In the genomic region with DNA sequence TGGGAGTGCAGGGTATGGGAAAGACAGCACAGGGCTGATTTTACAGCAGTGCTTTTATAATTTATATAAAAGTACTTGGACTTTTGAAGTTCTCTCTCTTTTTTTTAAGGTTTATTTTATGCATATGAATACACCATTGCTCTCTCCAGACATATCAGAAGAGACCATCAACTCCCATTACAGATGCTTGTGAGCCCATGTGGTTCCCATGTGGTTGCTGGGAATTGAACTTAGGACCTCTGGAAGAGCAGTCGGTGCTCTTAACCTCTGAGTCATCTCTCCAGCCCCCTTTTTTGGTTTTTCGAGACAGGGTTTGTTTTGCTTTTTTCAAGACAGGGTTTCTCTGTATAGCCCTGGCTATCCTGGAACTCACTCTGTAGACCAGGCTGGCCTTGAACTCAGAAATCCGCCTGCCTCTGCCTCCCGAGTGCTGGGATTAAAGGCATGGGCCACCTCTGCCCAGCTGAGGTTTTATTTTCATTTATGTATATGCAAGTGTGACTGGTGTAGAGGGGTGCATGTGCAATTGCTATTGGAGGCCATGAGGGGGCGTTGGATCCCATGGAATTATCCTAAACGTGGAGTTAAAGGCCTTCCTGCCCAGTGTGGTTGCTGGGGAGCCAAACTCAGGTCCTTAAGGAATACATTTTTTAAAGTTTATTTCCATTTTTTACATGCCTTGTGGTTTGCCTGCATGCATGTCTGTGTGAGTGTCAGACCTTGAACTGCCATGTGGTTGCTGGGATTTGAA, we compare ENCODE assay signal across 8 mouse cellular contexts. TPM values are rescaled to one million over a fixed set of nuclear protein-coding genes. Genes with fewer than 3 reads are reported as not detected.
DNase-seq lines count a peak whose midpoint lies in the region; ATAC-seq lines count a peak whose summit lies in the region.

No protein-coding gene starts in this region.

- ATAC-seq in heart, embryonic 12.5 days (ENCODE audit: insufficient number of reproducible peaks, low FRiP score), result no peak
- no peak for ATAC-seq in hindbrain, embryonic 11.5 days (ENCODE audit: low FRiP score)
- no peak for ATAC-seq in inflammation-experienced regulatory T-cells, adult 6 months
- no peak for ATAC-seq in activated CD4-positive, CD25-positive, alpha-beta regulatory T cell, adult 4 months

- no peaks in the 10 kb centered on the region for H3K27me3 ChIP-seq in heart, embryonic 12.5 days (replicated peaks)
- H3K27me3 ChIP-seq in hindbrain, embryonic 11.5 days (ENCODE audit: control insufficient read depth, insufficient read depth, low read length), result no peaks in the 10 kb centered on the region
- H3K27me3 ChIP-seq in midbrain, embryonic 10.5 days (ENCODE audit: low read depth, poor library complexity, severe bottlenecking), result no peaks in the 10 kb centered on the region

- WGBS in heart, embryonic 12.5 days, result 64% methylated on average over 6 of the region's 6 CpGs
- WGBS in hindbrain, embryonic 11.5 days, result 76% methylated on average over 6 of the region's 6 CpGs
- WGBS in midbrain, embryonic 10.5 days, result 70% methylated on average over 6 of the region's 6 CpGs

- H3K4me1 ChIP-seq in heart, embryonic 12.5 days (replicated peaks), result peaks cover 16% of the 10 kb centered on the region
- no peaks in the 10 kb centered on the region; the same call in 1 of the 2 replicates for H3K4me1 ChIP-seq in hindbrain, embryonic 11.5 days (replicated peaks; ENCODE audit: control insufficient read depth, insufficient read depth, low read length)
- peaks cover 27% of the 10 kb centered on the region for H3K4me1 ChIP-seq in midbrain, embryonic 10.5 days

- H3K9me3 ChIP-seq in heart, embryonic 12.5 days (replicated peaks), result no peaks in the 10 kb centered on the region
- H3K9me3 ChIP-seq in hindbrain, embryonic 11.5 days (ENCODE audit: control insufficient read depth, low read length), result no peaks in the 10 kb centered on the region
- H3K9me3 ChIP-seq in midbrain, embryonic 10.5 days (replicated peaks), result no peaks in the 10 kb centered on the region

- DNase-seq in heart, postnatal 10 days, result no peak
- DNase-seq in ES-CJ7 (ENCODE audit: low read depth, low spot score), result peak; percentile 48
- peak; percentile 14 for DNase-seq in hindbrain, embryonic 11.5 days (ENCODE audit: low spot score)
- no peak for DNase-seq in midbrain, embryonic 10.5 days (ENCODE audit: low spot score)
- no peak for DNase-seq in gastrocnemius, postnatal 14 days

- H3K4me2 ChIP-seq in heart, embryonic 12.5 days, result peak overlapping the region; percentile 92
- H3K4me2 ChIP-seq in hindbrain, embryonic 11.5 days (replicated peaks; ENCODE audit: low read depth, low read length), result peak overlapping the region; percentile 92

- no peak overlapping the region for H3K27ac ChIP-seq in heart, embryonic 12.5 days (ENCODE audit: poor library complexity, severe bottlenecking)
- no peak overlapping the region for H3K27ac ChIP-seq in hindbrain, embryonic 11.5 days (ENCODE audit: low read depth, low read length)
- H3K27ac ChIP-seq in midbrain, embryonic 10.5 days (replicated peaks), result peak overlapping the region; percentile 94; the same call in 1 of the 2 replicates

- peaks cover 48% of the 10 kb centered on the region for H3K36me3 ChIP-seq in heart, embryonic 12.5 days
- H3K36me3 ChIP-seq in hindbrain, embryonic 11.5 days (ENCODE audit: control insufficient read depth, insufficient read depth, low read length), result no peaks in the 10 kb centered on the region
- H3K36me3 ChIP-seq in midbrain, embryonic 10.5 days, result peaks cover 54% of the 10 kb centered on the region

- peak overlapping the region; percentile 92 for H3K9ac ChIP-seq in heart, embryonic 12.5 days
- H3K9ac ChIP-seq in hindbrain, embryonic 11.5 days (ENCODE audit: low read depth, low read length), result peak overlapping the region; percentile 93; the same call in 1 of the 2 replicates

- intact Hi-C loops in heart, postnatal 10 days (cut with DNase I), result no loop called here
- intact Hi-C loops in gastrocnemius, postnatal 14 days (cut with DNase I; ENCODE audit: low total_unique reads), result no loop called here

- H3K4me3 ChIP-seq in heart, embryonic 12.5 days, result peak overlapping the region; percentile 82
- H3K4me3 ChIP-seq in hindbrain, embryonic 11.5 days (ENCODE audit: low read depth, low read length), result peak overlapping the region; percentile 91
- peak overlapping the region; percentile 94 for H3K4me3 ChIP-seq in midbrain, embryonic 10.5 days

RNA-seq across cellular contexts. Expression of a gene that starts 1.1 kb away (rescaled TPM):
- 24.1 and 24.7 TPM in 2 replicates for polyA plus RNA-seq in heart, embryonic 12.5 days (2016; fragmentation: Nextera tagmentation; extraction: Ambion mirVana)
- 1 to 10 TPM; 6.4 to 7.9 TPM for total RNA-seq in heart, postnatal 10 days (2021)
- polyA plus RNA-seq in hindbrain, embryonic 11.5 days (2014; fragmentation: Nextera tagmentation; extraction: Ambion mirVana), result 25.0 and 30.0 TPM in 2 replicates
- 38.9 and 41.8 TPM in 2 replicates for polyA plus RNA-seq in midbrain, embryonic 10.5 days (2016; fragmentation: Nextera tagmentation; extraction: Ambion mirVana)
- total RNA-seq in gastrocnemius, postnatal 14 days (2021), result 1 to 10 TPM; 4.3 to 5.3 TPM
- polyA plus RNA-seq in inflammation-experienced regulatory T-cells, adult 6 months (2017; shearing (Covaris generic)), result 10 to 100 TPM; 17.8 to 26.0 (median 17.9) TPM
- polyA plus RNA-seq in activated CD4-positive, CD25-positive, alpha-beta regulatory T cell, adult 4 months (2017; shearing (Covaris generic)), result 10 to 100 TPM; 15.6 to 22.7 TPM

RNA-seq across cellular contexts. Expression of a gene that starts 1.2 kb away (rescaled TPM):
- 14.9 and 15.2 TPM in 2 replicates for polyA plus RNA-seq in heart, embryonic 12.5 days (2016; fragmentation: Nextera tagmentation; extraction: Ambion mirVana)
- total RNA-seq in heart, postnatal 10 days (2021), result 10 to 100 TPM; 33.5 to 35.2 TPM
- polyA plus RNA-seq in hindbrain, embryonic 11.5 days (2014; fragmentation: Nextera tagmentation; extraction: Ambion mirVana), result 11.9 and 13.1 TPM in 2 replicates
- polyA plus RNA-seq in midbrain, embryonic 10.5 days (2016; fragmentation: Nextera tagmentation; extraction: Ambion mirVana), result 9.0 and 11.8 TPM in 2 replicates
- total RNA-seq in gastrocnemius, postnatal 14 days (2021), result 10 to 100 TPM; 26.5 to 29.0 TPM
- polyA plus RNA-seq in inflammation-experienced regulatory T-cells, adult 6 months (2017; shearing (Covaris generic)), result 1 to 10 TPM; 4.8 to 6.8 (median 5.1) TPM
- 1 to 10 TPM; 7.5 to 8.5 TPM for polyA plus RNA-seq in activated CD4-positive, CD25-positive, alpha-beta regulatory T cell, adult 4 months (2017; shearing (Covaris generic))

RNA-seq across cellular contexts. Expression of a gene that starts 5.7 kb away (rescaled TPM):
- 0.10 and 0.13 TPM in 2 replicates for polyA plus RNA-seq in heart, embryonic 12.5 days (2016; fragmentation: Nextera tagmentation; extraction: Ambion mirVana)
- total RNA-seq in heart, postnatal 10 days (2021), result under 1 TPM in 1 of 2 experiments, not detected in 1; 0.32 TPM
- polyA plus RNA-seq in hindbrain, embryonic 11.5 days (2014; fragmentation: Nextera tagmentation; extraction: Ambion mirVana), result 0.18 and 0.26 TPM in 2 replicates
- 0.20 and 0.53 TPM in 2 replicates for polyA plus RNA-seq in midbrain, embryonic 10.5 days (2016; fragmentation: Nextera tagmentation; extraction: Ambion mirVana)
- under 1 TPM; 0.16 to 0.35 TPM for total RNA-seq in gastrocnemius, postnatal 14 days (2021)
- polyA plus RNA-seq in inflammation-experienced regulatory T-cells, adult 6 months (2017; shearing (Covaris generic)), result under 1 TPM in 2 of 3 experiments, not detected in 1; 0.15 to 0.56 TPM
- polyA plus RNA-seq in activated CD4-positive, CD25-positive, alpha-beta regulatory T cell, adult 4 months (2017; shearing (Covaris generic)), result under 1 TPM in 1 of 2 experiments, not detected in 1; 0.38 TPM

RNA-seq across cellular contexts. Expression of a gene that starts 8.4 kb away (rescaled TPM):
- 35.9 and 41.6 TPM in 2 replicates for polyA plus RNA-seq in heart, embryonic 12.5 days (2016; fragmentation: Nextera tagmentation; extraction: Ambion mirVana)
- total RNA-seq in heart, postnatal 10 days (2021), result 10 to 100 TPM; 13.6 to 16.5 TPM
- 54.8 and 58.2 TPM in 2 replicates for polyA plus RNA-seq in hindbrain, embryonic 11.5 days (2014; fragmentation: Nextera tagmentation; extraction: Ambion mirVana)
- 61.8 and 64.0 TPM in 2 replicates for polyA plus RNA-seq in midbrain, embryonic 10.5 days (2016; fragmentation: Nextera tagmentation; extraction: Ambion mirVana)
- 10 to 100 TPM; 11.4 to 11.8 TPM for total RNA-seq in gastrocnemius, postnatal 14 days (2021)
- polyA plus RNA-seq in inflammation-experienced regulatory T-cells, adult 6 months (2017; shearing (Covaris generic)), result 10 to 100 TPM; 28.8 to 39.7 (median 33.1) TPM
- 10 to 100 TPM; 24.4 to 30.8 TPM for polyA plus RNA-seq in activated CD4-positive, CD25-positive, alpha-beta regulatory T cell, adult 4 months (2017; shearing (Covaris generic))

RNA-seq across cellular contexts. Expression of a gene that starts 16.6 kb away (rescaled TPM):
- not detected in 2 replicates for polyA plus RNA-seq in heart, embryonic 12.5 days (2016; fragmentation: Nextera tagmentation; extraction: Ambion mirVana)
- total RNA-seq in heart, postnatal 10 days (2021), result 1 to 10 TPM in 1 of 2 experiments, under 1 TPM in 1; 0.24 to 2.3 TPM
- not detected in 2 replicates for polyA plus RNA-seq in hindbrain, embryonic 11.5 days (2014; fragmentation: Nextera tagmentation; extraction: Ambion mirVana)
- 0.39 TPM in 1 of 2 replicates, not detected in the other for polyA plus RNA-seq in midbrain, embryonic 10.5 days (2016; fragmentation: Nextera tagmentation; extraction: Ambion mirVana)
- total RNA-seq in gastrocnemius, postnatal 14 days (2021), result not detected
- under 1 TPM in 1 of 3 experiments, not detected in 2; 0.28 TPM for polyA plus RNA-seq in inflammation-experienced regulatory T-cells, adult 6 months (2017; shearing (Covaris generic))
- polyA plus RNA-seq in activated CD4-positive, CD25-positive, alpha-beta regulatory T cell, adult 4 months (2017; shearing (Covaris generic)), result not detected

Comparison
In these comparisons a context has a peak if more than half of its experiments do, and no peak if none do; other contexts are left out.
1. DNase-seq: peak in ES-CJ7 (single experiment) and hindbrain, embryonic 11.5 days (single experiment); none in heart, postnatal 10 days (0 of 2), midbrain, embryonic 10.5 days (single experiment) and gastrocnemius, postnatal 14 days (single experiment).
2. Peak in every context shown above with its lines, with median percentiles within 50 percentile points of each other: H3K4me3 ChIP-seq.